Mouse (Mus musculus) thymus, postnatal 36 days (tissue): ENCODE results near the gene Gm13090.

ENCODE experiments used
- DNase-seq, 2 experiments: peaks; one replicate each; pipeline ENCODE4 v3.0.0; 2022; ENCODE audit warnings: mixed read lengths in 2 of 2

Gene Gm13090

DNA sequence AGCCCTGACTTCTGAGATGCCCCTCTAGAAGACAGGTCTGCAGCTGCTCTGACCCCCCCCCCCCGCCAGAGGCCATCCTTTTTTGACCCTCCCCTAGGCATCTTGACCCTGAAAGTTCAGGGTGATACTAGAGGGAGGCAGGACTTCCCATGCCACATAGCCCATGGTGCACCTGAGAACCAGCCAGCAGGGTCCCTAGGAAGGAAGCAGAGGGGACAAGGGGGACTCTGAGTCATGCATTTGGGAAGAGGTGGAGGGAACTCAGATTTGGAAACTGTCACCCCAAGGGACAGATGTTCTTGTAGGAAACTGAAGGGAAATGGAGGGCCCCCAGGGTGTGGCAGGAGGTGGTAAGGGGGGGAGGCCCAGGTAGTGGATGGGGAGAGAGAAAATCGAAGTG, 49.2 kb downstream of the Gm13090 start:
- no peak for DNase-seq

DNA sequence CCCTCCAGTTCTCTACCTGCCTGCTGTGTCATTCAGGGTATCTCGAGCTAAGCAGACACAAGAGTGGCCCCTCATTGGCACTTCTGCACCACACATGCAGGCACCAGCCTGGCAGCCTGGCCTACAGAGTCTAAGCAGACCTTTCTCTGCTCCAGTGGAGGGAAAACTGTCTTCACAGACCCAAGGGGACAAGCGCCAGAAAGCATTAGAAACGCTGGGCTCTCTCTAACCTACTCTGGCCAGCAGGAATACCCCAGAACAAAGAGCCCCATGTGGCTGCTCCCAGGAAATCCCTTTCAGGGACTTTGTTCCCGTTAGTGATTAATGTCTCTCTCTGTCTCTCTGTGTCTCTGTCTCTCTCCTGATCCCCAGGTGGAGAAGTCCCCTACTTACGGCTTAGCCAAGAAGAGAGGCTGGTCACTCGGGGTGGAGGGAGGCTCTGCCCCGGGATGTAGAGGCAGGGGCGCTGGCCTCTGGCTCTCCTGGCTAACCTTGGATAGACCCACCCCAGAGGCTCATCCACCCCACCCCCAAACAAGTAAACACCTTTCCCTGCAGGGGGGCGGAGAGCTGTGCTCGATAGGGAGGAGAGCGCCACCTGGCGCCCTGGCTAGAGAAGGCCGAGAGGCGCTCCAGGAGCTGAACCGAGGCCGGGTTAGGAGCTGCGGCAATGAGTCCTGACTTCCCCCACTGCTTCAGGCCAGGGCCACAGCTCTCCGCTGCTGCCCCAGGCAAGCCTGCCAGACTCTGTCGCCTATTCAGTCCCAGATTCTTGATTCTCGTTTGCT, 49.9 kb downstream of the Gm13090 start:
- DNase-seq = peak; percentile 47 to 49

DNA sequence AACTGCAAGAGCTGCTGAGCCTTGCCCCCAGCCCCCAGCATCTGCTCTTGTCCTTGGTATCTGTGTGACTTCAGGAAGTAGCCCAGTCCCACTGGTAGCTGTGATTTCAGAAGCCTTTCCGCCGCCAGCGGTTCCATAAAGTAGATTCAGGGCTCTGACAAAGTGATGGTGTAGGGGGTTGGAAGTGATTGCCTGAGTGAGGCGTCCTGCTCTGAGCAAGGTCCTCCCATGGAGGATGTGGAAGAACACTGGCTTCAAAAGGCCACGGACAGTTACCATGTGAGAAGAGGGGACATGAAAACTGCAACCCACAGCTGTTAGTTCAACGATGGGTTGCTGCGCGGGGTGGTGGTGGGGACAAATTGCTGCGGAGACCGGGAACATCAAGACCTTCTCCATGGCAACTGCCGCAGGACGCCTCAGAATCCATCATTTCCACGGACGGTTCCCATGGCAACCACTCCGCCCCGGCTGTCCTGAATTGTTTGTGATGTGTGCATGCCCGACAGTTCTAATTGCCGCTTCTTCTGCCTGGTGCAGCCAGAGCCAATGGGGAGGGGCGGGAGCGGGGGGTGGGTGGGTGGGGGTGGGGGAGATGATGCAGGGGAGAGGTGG, 51.1 kb downstream of the Gm13090 start:
- DNase-seq = no peak
